Mouse (Mus musculus): ENCODE measurements around the gene Enpp6.

GRCm38 (mm10) chr8:46991081-46991480, 4.4 kb downstream of the Enpp6 start:
- TF ChIP-seq CTCF (IDR thresholded peaks at IDR 0.05; ENCODE audit: extremely low read depth, insufficient read length, insufficient replicate concordance, low read depth, low read length) = no peak
- no peak for TF ChIP-seq POLR2A (IDR thresholded peaks at IDR 0.05; ENCODE audit: low read depth, low read length)
